Mouse (Mus musculus): ENCODE data around the gene Hs1bp3. TPM values are rescaled to one million over a fixed set of nuclear protein-coding genes. Genes with fewer than 3 reads are reported as not detected.

Gene Hs1bp3
- total and polyA plus RNA-seq, 2 experiments from 2014 or later: 5.1 to 8.3 TPM

DNA sequence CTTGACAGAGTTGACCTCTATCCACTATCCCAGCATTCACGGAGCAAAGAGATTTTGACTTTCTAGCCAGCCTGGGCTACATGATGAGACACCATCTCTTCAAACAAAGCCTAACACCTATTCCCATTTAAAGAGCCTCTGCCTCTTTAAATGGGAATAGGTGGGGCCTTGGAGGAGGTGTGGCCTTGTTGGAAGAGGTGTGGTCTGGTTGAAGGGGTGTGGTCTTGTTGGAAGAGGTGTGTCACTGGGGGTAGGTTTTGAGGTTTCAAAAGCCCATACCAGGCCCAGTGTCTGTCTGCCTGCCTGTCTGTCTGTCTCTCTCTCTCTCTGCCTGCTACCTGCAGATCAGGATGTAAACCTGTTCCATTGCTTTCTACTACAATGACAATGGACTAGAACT is 6.3 kb upstream of the Hs1bp3 start:
- DNase-seq (ENCODE audit: low spot score) (no peak), ATAC-seq (ENCODE audit: low FRiP score) (0 out of 2 replicates have a peak, but pooled peaks have one; percentile 25)
- Histone ChIP-seq H3K4me1 (ENCODE audit: insufficient read depth, low read length) (no peaks in the 10 kb centered on the region; the same call in 1 of the 2 replicates), H3K27me3 (ENCODE audit: insufficient read depth, low read length) (peaks cover 44% of the 10 kb centered on the region), H3K9ac (replicated peaks; ENCODE audit: low read length, poor library complexity, severe bottlenecking) (no peak overlapping the region), H3K4me3 (ENCODE audit: low read depth, low read length) (no peak overlapping the region), H3K4me2 (ENCODE audit: low read depth, low read length, poor library complexity, severe bottlenecking) (no peak overlapping the region), H3K9me3 (ENCODE audit: low read length) (no peaks in the 10 kb centered on the region), H3K36me3 (ENCODE audit: insufficient read depth, low read length) (no peaks in the 10 kb centered on the region), H3K27ac (ENCODE audit: low read depth, low read length) (no peak overlapping the region)
- TF ChIP-seq CTCF (IDR thresholded peaks at IDR 0.05): no peak
- 61% methylated on average over 1 of the region's 1 CpGs for WGBS

DNA sequence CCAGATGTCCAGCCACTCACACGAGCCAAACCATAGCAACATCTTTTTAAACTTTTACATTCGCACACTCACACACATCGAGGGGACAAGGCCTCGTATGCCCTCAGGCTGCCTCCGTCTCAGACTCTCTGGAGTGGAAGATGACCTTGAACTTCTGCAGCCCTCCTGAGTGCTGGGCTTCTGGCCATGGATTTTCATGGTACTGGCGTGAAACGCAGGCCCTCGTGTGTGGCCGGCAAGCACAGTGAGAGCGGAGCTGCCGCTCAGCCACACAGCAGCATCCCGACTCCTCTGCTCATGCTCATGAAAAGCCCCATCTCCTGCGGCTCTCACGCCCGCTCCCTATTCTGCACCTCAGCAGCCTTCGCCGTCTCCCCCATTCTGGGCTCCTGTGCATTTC is 2.2 kb upstream of the Hs1bp3 start:
- ATAC-seq (ENCODE audit: low FRiP score) (no peak), DNase-seq (ENCODE audit: low spot score) (no peak)
- Histone ChIP-seq H3K9ac (replicated peaks; ENCODE audit: low read length, poor library complexity, severe bottlenecking) (no peak overlapping the region), H3K9me3 (ENCODE audit: low read length) (no peaks in the 10 kb centered on the region), H3K27ac (ENCODE audit: low read depth, low read length) (no peak overlapping the region), H3K27me3 (ENCODE audit: insufficient read depth, low read length) (peaks cover 13% of the 10 kb centered on the region), H3K4me3 (ENCODE audit: low read depth, low read length) (no peak overlapping the region), H3K4me1 (ENCODE audit: insufficient read depth, low read length) (peaks cover 9% of the 10 kb centered on the region), H3K4me2 (ENCODE audit: low read depth, low read length, poor library complexity, severe bottlenecking) (no peak overlapping the region), H3K36me3 (ENCODE audit: insufficient read depth, low read length) (no peaks in the 10 kb centered on the region)
- no peak for TF ChIP-seq CTCF (IDR thresholded peaks at IDR 0.05)
- WGBS: 32% methylated on average over 17 of the region's 17 CpGs

DNA sequence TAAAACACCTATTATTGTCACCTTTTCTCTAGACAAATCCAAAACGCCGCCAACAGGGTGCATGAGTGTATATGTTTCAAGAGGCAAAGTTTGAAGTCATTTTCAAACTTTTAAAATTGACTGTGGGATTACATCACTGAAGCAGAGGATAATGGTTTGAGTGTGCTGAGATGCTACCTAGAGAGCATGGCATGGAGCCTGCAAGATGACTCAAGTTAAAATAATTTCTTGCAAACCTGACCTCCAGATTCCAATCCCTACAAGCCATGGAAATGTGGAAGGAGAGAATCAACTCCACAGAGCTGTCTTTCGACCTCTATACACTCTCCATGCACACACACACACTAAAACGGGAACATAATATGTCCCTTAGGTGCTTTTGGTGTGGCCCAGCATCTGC is 966 bp upstream of the Hs1bp3 start:
- Histone ChIP-seq H3K4me1 (ENCODE audit: insufficient read depth, low read length) (peaks cover 9% of the 10 kb centered on the region), H3K4me2 (ENCODE audit: low read depth, low read length, poor library complexity, severe bottlenecking) (no peak overlapping the region), H3K36me3 (ENCODE audit: insufficient read depth, low read length) (no peaks in the 10 kb centered on the region), H3K9ac (replicated peaks; ENCODE audit: low read length, poor library complexity, severe bottlenecking) (no peak overlapping the region), H3K27me3 (ENCODE audit: insufficient read depth, low read length) (peaks cover 13% of the 10 kb centered on the region), H3K27ac (ENCODE audit: low read depth, low read length) (no peak overlapping the region), H3K9me3 (ENCODE audit: low read length) (no peaks in the 10 kb centered on the region), H3K4me3 (ENCODE audit: low read depth, low read length) (no peak overlapping the region)
- ATAC-seq (ENCODE audit: low FRiP score) (no peak), DNase-seq (ENCODE audit: low spot score) (no peak)
- no peak for TF ChIP-seq CTCF (IDR thresholded peaks at IDR 0.05)
- WGBS: 91% methylated on average over 4 of the region's 4 CpGs

DNA sequence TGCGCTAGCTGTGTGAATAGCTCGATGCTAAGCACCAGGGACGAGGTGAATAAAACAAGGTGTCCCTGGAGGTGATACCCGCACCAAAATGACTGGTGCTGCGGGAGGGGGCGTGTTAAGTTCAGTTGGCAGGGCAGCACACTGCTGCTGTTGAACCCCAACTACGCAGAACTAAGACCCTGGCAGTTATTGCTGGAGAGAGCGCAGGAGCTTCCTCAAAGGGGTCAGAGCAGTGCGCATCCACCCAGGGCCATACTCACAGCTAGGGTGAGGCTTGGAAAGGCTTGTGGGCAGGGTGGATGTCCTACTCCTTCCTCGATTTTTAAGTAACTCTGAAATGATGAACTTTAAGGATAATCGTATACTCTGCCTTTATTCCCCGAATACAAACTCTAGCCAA is 541 bp downstream of the Hs1bp3 start:
- 22% methylated on average over 12 of the region's 12 CpGs for WGBS
- Histone ChIP-seq H3K27me3 (ENCODE audit: insufficient read depth, low read length) (peaks cover 13% of the 10 kb centered on the region), H3K4me1 (ENCODE audit: insufficient read depth, low read length) (peaks cover 9% of the 10 kb centered on the region), H3K27ac (ENCODE audit: low read depth, low read length) (no peak overlapping the region), H3K9me3 (ENCODE audit: low read length) (no peaks in the 10 kb centered on the region), H3K36me3 (ENCODE audit: insufficient read depth, low read length) (peaks cover 12% of the 10 kb centered on the region), H3K4me2 (ENCODE audit: low read depth, low read length, poor library complexity, severe bottlenecking) (peak overlapping the region; percentile 84), H3K4me3 (ENCODE audit: low read depth, low read length) (peak overlapping the region; percentile 53), H3K9ac (replicated peaks; ENCODE audit: low read length, poor library complexity, severe bottlenecking) (peak overlapping the region; percentile 58)
- no peak for TF ChIP-seq CTCF (IDR thresholded peaks at IDR 0.05)
- ATAC-seq (ENCODE audit: low FRiP score): peak; percentile 26; the same call in 1 of the 2 replicates
- no peak for DNase-seq (ENCODE audit: low spot score)

DNA sequence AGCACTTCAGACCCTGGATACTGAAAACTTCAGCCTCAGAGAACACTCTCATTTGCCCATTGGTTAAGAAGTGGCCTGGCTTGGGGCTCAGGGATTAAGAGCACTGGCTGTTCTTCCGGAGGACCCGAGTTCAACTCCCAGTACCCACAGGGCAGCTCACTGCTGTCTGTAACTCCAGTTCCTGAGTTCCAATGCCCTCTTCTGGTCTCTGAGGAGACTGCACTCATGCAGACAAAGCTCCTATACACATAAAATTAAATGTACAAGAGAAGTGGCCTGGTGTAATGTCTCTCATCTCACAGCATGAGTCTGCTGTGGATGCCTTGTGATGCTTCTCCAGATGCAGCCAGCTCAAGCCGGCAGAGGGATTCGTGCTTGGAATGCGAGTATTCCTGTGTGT is 3.3 kb downstream of the Hs1bp3 start:
- no peak overlapping the region for H3K27ac ChIP-seq (ENCODE audit: low read depth, low read length)
- peaks cover 9% of the 10 kb centered on the region for H3K4me1 ChIP-seq (ENCODE audit: insufficient read depth, low read length)
- no peak overlapping the region for H3K9ac ChIP-seq (replicated peaks; ENCODE audit: low read length, poor library complexity, severe bottlenecking)
- no peak overlapping the region for H3K4me3 ChIP-seq (ENCODE audit: low read depth, low read length)
- H3K9me3 ChIP-seq (ENCODE audit: low read length): no peaks in the 10 kb centered on the region
- WGBS: 89% methylated on average over 5 of the region's 5 CpGs
- H3K27me3 ChIP-seq (ENCODE audit: insufficient read depth, low read length): peaks cover 1% of the 10 kb centered on the region; the same call in 1 of the 2 replicates
- DNase-seq (ENCODE audit: low spot score) (no peak), ATAC-seq (ENCODE audit: low FRiP score) (no peak)
- peaks cover 33% of the 10 kb centered on the region for H3K36me3 ChIP-seq (ENCODE audit: insufficient read depth, low read length)
- TF ChIP-seq CTCF (IDR thresholded peaks at IDR 0.05): peak; percentile 48
- H3K4me2 ChIP-seq (ENCODE audit: low read depth, low read length, poor library complexity, severe bottlenecking): no peak overlapping the region

DNA sequence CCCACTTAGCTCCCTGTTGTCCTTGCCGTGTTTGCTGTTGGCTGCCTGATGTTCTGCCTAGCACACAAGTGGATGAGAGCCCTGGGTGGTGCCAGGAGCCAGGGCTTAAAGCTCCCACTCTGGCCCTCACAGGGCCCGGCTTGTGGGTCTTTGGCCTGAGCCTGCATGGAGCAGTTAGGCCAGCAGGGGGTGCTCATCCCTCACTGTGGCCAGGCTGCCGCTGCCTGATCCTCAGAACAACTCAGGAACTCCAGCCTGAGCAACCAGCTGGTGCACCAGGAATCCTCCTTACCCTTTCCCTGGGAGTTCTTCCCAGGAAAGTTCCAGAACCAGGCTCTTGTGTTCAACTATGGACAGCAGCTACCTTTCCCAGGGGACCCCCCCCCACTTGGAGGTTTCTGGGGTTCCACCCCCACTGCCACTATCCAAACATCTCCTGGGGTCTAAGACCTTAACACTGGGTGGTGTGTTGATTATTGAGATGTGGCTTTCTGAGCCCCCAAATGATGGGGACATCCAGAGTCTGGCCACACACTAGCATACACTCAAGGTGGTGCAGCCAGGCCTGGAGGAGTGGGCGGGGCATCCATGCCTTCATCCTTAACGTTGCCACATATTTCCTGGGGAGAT is 7.0 kb downstream of the Hs1bp3 start:
- no peaks in the 10 kb centered on the region for H3K27me3 ChIP-seq (ENCODE audit: insufficient read depth, low read length)
- DNase-seq (ENCODE audit: low spot score) (peak; percentile 70), ATAC-seq (ENCODE audit: low FRiP score) (peak; percentile 51; the same call in 1 of the 2 replicates)
- H3K27ac ChIP-seq (ENCODE audit: low read depth, low read length): no peak overlapping the region
- peaks cover 56% of the 10 kb centered on the region for H3K36me3 ChIP-seq (ENCODE audit: insufficient read depth, low read length)
- no peaks in the 10 kb centered on the region for H3K9me3 ChIP-seq (ENCODE audit: low read length)
- H3K4me3 ChIP-seq (ENCODE audit: low read depth, low read length): no peak overlapping the region
- no peaks in the 10 kb centered on the region for H3K4me1 ChIP-seq (ENCODE audit: insufficient read depth, low read length)
- H3K9ac ChIP-seq (replicated peaks; ENCODE audit: low read length, poor library complexity, severe bottlenecking): no peak overlapping the region
- peak; percentile 90 for TF ChIP-seq CTCF (IDR thresholded peaks at IDR 0.05)
- no peak overlapping the region for H3K4me2 ChIP-seq (ENCODE audit: low read depth, low read length, poor library complexity, severe bottlenecking)
- 43% methylated on average over 5 of the region's 5 CpGs for WGBS

Data from midbrain, postnatal 0 days (tissue).